Comparison of ENCODE assay signal across 12 mouse cellular contexts in genomic region chr19:41901696-41902095, GRCm38 (mm10). TPM values are rescaled to one million over a fixed set of nuclear protein-coding genes. Genes with fewer than 3 reads are reported as not detected.
DNase-seq lines count a peak whose midpoint lies in the region; ATAC-seq lines count a peak whose summit lies in the region.
"Had no signal": no experiment of that assay in that cellular context is flagged by ENCODE, and none has a peak within 500 bp of the region (broad histone marks: within the 10 kb centered on the region; RNA-seq: fewer than 3 reads in every experiment).

No protein-coding gene starts in this region.

- WGBS in liver, embryonic 12.5 days (ENCODE audit: insufficient replicate concordance) = 54% methylated on average over 2 of the region's 2 CpGs
- 45% methylated on average over 2 of the region's 2 CpGs for WGBS in intestine, embryonic 16.5 days

- no peak overlapping the region for H3K4me2 ChIP-seq in liver, embryonic 12.5 days
- H3K4me2 ChIP-seq in intestine, embryonic 16.5 days (ENCODE audit: low read depth, low read length) = no peak overlapping the region
- H3K4me2 ChIP-seq: limb, embryonic 15.5 days; midbrain, embryonic 12.5 days had no signal

- ATAC-seq in liver, embryonic 12.5 days = no peak
- no peak for ATAC-seq in monocyte, adult 5-6 weeks (replicated peaks; ENCODE audit: insufficient number of reproducible peaks, low FRiP score, low TSS enrichment, poor library complexity, severe bottlenecking)
- no peak for ATAC-seq in intestine, embryonic 16.5 days

- no peaks in the 10 kb centered on the region for H3K36me3 ChIP-seq in liver, embryonic 12.5 days
- H3K36me3 ChIP-seq in intestine, embryonic 16.5 days (ENCODE audit: control insufficient read depth, insufficient read depth, low read length) = no peaks in the 10 kb centered on the region
- H3K36me3 ChIP-seq: limb, embryonic 15.5 days; midbrain, embryonic 12.5 days had no signal

- peak; percentile 34 for DNase-seq in adrenal gland, postnatal 25 days
- DNase-seq in adrenal gland, adult (ENCODE audit: inconsistent age in 2 of 2, low spot score in 1 of 2) = no peak
- DNase-seq in liver = peak; percentile 26
- DNase-seq in MN1 (ENCODE audit: low spot score) = peak; percentile 75
- DNase-seq in naive thymus-derived CD4-positive, alpha-beta T cell, adult 2 months (ENCODE audit: low read depth) = peak; percentile 68
- DNase-seq: right cerebral cortex, postnatal 4 days had no signal

- H3K9me3 ChIP-seq in liver, embryonic 12.5 days (replicated peaks) = no peaks in the 10 kb centered on the region
- no peaks in the 10 kb centered on the region for H3K9me3 ChIP-seq in intestine, embryonic 16.5 days (ENCODE audit: control insufficient read depth, low read length)
- H3K9me3 ChIP-seq: limb, embryonic 15.5 days; midbrain, embryonic 12.5 days had no signal

- H3K4me3 ChIP-seq in liver, embryonic 12.5 days = no peak overlapping the region
- no peak overlapping the region for H3K4me3 ChIP-seq in intestine, embryonic 16.5 days (ENCODE audit: low read length)
- H3K4me3 ChIP-seq: limb, embryonic 15.5 days; midbrain, embryonic 12.5 days had no signal

- H3K27ac ChIP-seq in liver, embryonic 12.5 days = no peak overlapping the region
- no peak overlapping the region for H3K27ac ChIP-seq in intestine, embryonic 16.5 days (ENCODE audit: low read length)
- H3K27ac ChIP-seq: limb, embryonic 15.5 days; midbrain, embryonic 12.5 days; stomach, postnatal 0 days had no signal

- peaks cover 52% of the 10 kb centered on the region for H3K4me1 ChIP-seq in liver, embryonic 12.5 days
- H3K4me1 ChIP-seq in intestine, embryonic 16.5 days (ENCODE audit: control insufficient read depth, insufficient read depth, low read length) = no peaks in the 10 kb centered on the region
- H3K4me1 ChIP-seq: midbrain, embryonic 12.5 days had no signal

- no peak overlapping the region for H3K9ac ChIP-seq in liver, embryonic 12.5 days
- H3K9ac ChIP-seq in intestine, embryonic 16.5 days (ENCODE audit: low read depth, low read length) = no peak overlapping the region
- H3K9ac ChIP-seq: limb, embryonic 15.5 days; midbrain, embryonic 12.5 days had no signal

- no peaks in the 10 kb centered on the region for H3K27me3 ChIP-seq in liver, embryonic 12.5 days (replicated peaks)
- H3K27me3 ChIP-seq in intestine, embryonic 16.5 days (replicated peaks; ENCODE audit: control insufficient read depth, insufficient read depth, low read length) = no peaks in the 10 kb centered on the region
- H3K27me3 ChIP-seq: limb, embryonic 15.5 days; midbrain, embryonic 12.5 days had no signal

RNA-seq across cellular contexts. Expression of gene Rrp12, which starts 5.7 kb away (rescaled TPM):
- total RNA-seq in adrenal gland, postnatal 25 days (2021) = 12.3 and 16.9 TPM in 2 replicates
- 25.0 and 26.7 TPM in 2 replicates for polyA plus RNA-seq in liver, embryonic 12.5 days (2016; fragmentation: Nextera tagmentation; extraction: Ambion mirVana)
- 5.1 to 7.7 TPM (median 7.6 TPM) in 3 replicates for total RNA-seq in monocyte, adult 5-6 weeks (2017)
- 14.1 and 15.7 TPM in 2 replicates for polyA plus RNA-seq in intestine, embryonic 16.5 days (2015; fragmentation: Nextera tagmentation; extraction: Ambion mirVana)

RNA-seq across cellular contexts. Expression of gene Pgam1, which starts 10.0 kb away (rescaled TPM):
- 708 and 730 TPM in 2 replicates for total RNA-seq in adrenal gland, postnatal 25 days (2021)
- 355 and 377 TPM in 2 replicates for polyA plus RNA-seq in liver, embryonic 12.5 days (2016; fragmentation: Nextera tagmentation; extraction: Ambion mirVana)
- 117 to 136 TPM (median 120 TPM) in 3 replicates for total RNA-seq in monocyte, adult 5-6 weeks (2017)
- 1,020 and 1,026 TPM in 2 replicates for polyA plus RNA-seq in intestine, embryonic 16.5 days (2015; fragmentation: Nextera tagmentation; extraction: Ambion mirVana)

RNA-seq across cellular contexts. Expression of gene Exosc1, which starts 31.5 kb away (rescaled TPM):
- 24.0 and 30.3 TPM in 2 replicates for total RNA-seq in adrenal gland, postnatal 25 days (2021)
- polyA plus RNA-seq in liver, embryonic 12.5 days (2016; fragmentation: Nextera tagmentation; extraction: Ambion mirVana) = 72.7 and 75.0 TPM in 2 replicates
- 28.8 to 32.4 TPM (median 31.4 TPM) in 3 replicates for total RNA-seq in monocyte, adult 5-6 weeks (2017)
- polyA plus RNA-seq in intestine, embryonic 16.5 days (2015; fragmentation: Nextera tagmentation; extraction: Ambion mirVana) = 55.4 and 63.2 TPM in 2 replicates

RNA-seq across cellular contexts. Expression of gene Zdhhc16, which starts 31.6 kb away (rescaled TPM):
- 36.0 and 39.8 TPM in 2 replicates for total RNA-seq in adrenal gland, postnatal 25 days (2021)
- polyA plus RNA-seq in liver, embryonic 12.5 days (2016; fragmentation: Nextera tagmentation; extraction: Ambion mirVana) = 47.3 and 48.1 TPM in 2 replicates
- 15.5 to 26.4 TPM (median 23.1 TPM) in 3 replicates for total RNA-seq in monocyte, adult 5-6 weeks (2017)
- polyA plus RNA-seq in intestine, embryonic 16.5 days (2015; fragmentation: Nextera tagmentation; extraction: Ambion mirVana) = 65.3 and 66.1 TPM in 2 replicates

RNA-seq across cellular contexts. Expression of gene Frat2, which starts 53.8 kb away (rescaled TPM):
- total RNA-seq in adrenal gland, postnatal 25 days (2021) = 4.0 and 6.6 TPM in 2 replicates
- 12.0 and 14.0 TPM in 2 replicates for polyA plus RNA-seq in liver, embryonic 12.5 days (2016; fragmentation: Nextera tagmentation; extraction: Ambion mirVana)
- 14.4 to 39.3 TPM (median 21.5 TPM) in 3 replicates for total RNA-seq in monocyte, adult 5-6 weeks (2017)
- 4.7 and 6.0 TPM in 2 replicates for polyA plus RNA-seq in intestine, embryonic 16.5 days (2015; fragmentation: Nextera tagmentation; extraction: Ambion mirVana)

Comparison
In these comparisons a context has a peak if more than half of its experiments do, and no peak if none do; other contexts are left out.
1. DNase-seq: peak in adrenal gland, postnatal 25 days (single experiment), liver (single experiment), MN1 (single experiment) and naive thymus-derived CD4-positive, alpha-beta T cell, adult 2 months (single experiment); none in adrenal gland, adult (0 of 2).